Mouse (Mus musculus) forebrain, embryonic 15.5 days (tissue): Measurements from ENCODE around the gene Comtd1. TPM values are rescaled to one million over a fixed set of nuclear protein-coding genes. Genes with fewer than 3 reads are reported as not detected.
A peak's percentile ranks its signal among the peaks of the same experiment; 100 is the strongest.

ENCODE experiments used
- ATAC-seq: fragments of 200-750 bp; cut with Nextera tagmentation; replicated peaks from 2 replicates; pipeline ENCODE4 v1.8.0; 2017; ENCODE audit warnings: mild to moderate bottlenecking, moderate TSS enrichment, moderate library complexity
- H3K27ac ChIP-seq: fragments of 300-500 bp; sonication (generic); replicated peaks from 2 replicates; pipeline ENCODE4 v1.5.1; 2015; ENCODE audit warnings: mild to moderate bottlenecking, inconsistent platforms
- H3K27me3 ChIP-seq: fragments of 300-500 bp; sonication (generic); 2 replicates; pipeline ENCODE4 v1.6.1; 2015; ENCODE audit warnings: inconsistent platforms
- H3K36me3 ChIP-seq: fragments of 300-500 bp; sonication (generic); 2 replicates; pipeline ENCODE4 v1.6.1; 2015; ENCODE audit warnings: mild to moderate bottlenecking, inconsistent platforms
- H3K4me1 ChIP-seq: fragments of 300-500 bp; sonication (generic); 2 replicates; pipeline ENCODE4 v1.6.1; 2015; ENCODE audit warnings: inconsistent platforms
- H3K4me2 ChIP-seq: fragments of 300-500 bp; sonication (generic); replicated peaks from 2 replicates; pipeline ENCODE4 v1.6.1; 2015; ENCODE audit warnings: mild to moderate bottlenecking, inconsistent platforms
- H3K4me3 ChIP-seq: fragments of 300-500 bp; sonication (generic); 2 replicates; pipeline ENCODE4 v1.5.1; 2015; ENCODE audit warnings: mild to moderate bottlenecking, inconsistent platforms
- H3K9ac ChIP-seq: fragments of 300-500 bp; sonication (generic); replicated peaks from 2 replicates; pipeline ENCODE4 v1.6.1; 2015; ENCODE audit warnings: mild to moderate bottlenecking, inconsistent platforms
- H3K9me3 ChIP-seq: fragments of 300-500 bp; sonication (generic); 2 replicates; pipeline ENCODE4 v1.6.1; 2016; ENCODE audit warnings: inconsistent platforms
- WGBS: fragments of 180-500 bp; shearing (Covaris S2); methylation state at CpG from one replicate; pipeline ENCODE4 v1.1.7; 2015; ENCODE audit warnings: mixed read lengths; 5-methylcytosine and 5-hydroxymethylcytosine counted together
- polyA plus RNA-seq: library from polyadenylated mRNA; unstranded; fragments of >200 nt; fragmentation: Nextera tagmentation; extraction: Ambion mirVana; gene quantifications from 2 replicates; pipeline ENCODE4 v1.2.1, GENCODE M21; 2015

The Comtd1 gene
- 31.7 and 33.0 TPM in 2 replicates for polyA plus RNA-seq

DNA sequence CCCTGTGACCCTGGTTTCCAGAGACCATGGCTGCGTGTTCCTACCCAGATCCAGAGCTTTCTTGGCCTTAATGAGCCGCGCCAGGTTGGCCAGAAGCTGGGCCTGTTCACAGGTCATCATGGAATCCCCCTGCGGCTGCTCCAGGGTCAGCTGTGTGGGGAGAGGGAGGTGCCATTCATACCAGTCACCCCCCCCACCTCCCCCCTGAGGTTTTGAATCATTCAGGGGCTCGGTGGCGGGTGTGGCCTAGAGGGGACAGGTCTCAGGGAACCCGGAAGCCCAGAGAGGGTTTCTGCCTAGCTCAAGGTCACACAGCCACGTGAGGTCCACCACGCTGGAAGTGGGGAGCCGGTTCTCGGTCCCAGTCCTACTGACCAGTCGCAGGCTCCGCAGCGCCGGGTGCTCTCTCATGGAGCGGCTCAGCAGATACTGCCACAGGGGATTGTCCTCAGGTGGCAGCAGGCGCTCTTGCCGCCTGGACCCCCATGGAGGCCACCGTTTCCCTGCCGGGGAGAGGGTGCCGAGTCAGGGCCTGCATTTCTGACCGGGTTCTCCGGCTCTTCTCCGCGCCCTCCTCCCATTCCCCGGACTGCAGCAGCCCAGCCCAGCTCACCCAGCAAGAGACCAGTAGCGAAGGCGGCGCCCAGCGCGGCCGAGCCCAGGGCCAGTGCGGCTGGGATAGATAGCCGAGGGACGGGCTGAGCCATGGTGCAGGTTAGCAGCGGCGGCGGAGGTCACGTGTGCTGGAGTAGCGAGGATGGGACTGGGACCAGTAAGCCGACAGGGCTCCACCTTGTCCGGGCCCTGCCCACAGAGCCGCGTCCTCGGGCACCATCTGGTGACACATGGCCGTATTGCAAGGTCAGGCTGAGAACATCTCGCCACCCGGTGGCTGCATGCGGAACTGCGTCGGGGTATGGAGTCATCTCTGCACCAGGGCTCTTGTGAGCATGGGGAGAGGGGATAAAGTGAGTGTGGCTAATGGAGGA is at the start of gene Comtd1:
Gene Comtd1 (minus strand): TSS at position 812 of the 989 bp plus-strand sequence.
- peaks cover 19% of the 10 kb centered on the region for H3K4me1 ChIP-seq
- H3K9ac ChIP-seq: peak within 1 kb of the TSS; percentile 70
- peak; percentile 85 for ATAC-seq
- no peaks in the 10 kb centered on the region for H3K9me3 ChIP-seq
- WGBS: under 1% methylated on average over 51 of the region's 51 CpGs
- peaks cover 33% of the 10 kb centered on the region for H3K36me3 ChIP-seq
- no peaks in the 10 kb centered on the region for H3K27me3 ChIP-seq
- H3K4me2 ChIP-seq: peak within 1 kb of the TSS; percentile 100
- peak within 1 kb of the TSS; percentile 70 for H3K27ac ChIP-seq
- H3K4me3 ChIP-seq: peak within 1 kb of the TSS; percentile 65

DNA sequence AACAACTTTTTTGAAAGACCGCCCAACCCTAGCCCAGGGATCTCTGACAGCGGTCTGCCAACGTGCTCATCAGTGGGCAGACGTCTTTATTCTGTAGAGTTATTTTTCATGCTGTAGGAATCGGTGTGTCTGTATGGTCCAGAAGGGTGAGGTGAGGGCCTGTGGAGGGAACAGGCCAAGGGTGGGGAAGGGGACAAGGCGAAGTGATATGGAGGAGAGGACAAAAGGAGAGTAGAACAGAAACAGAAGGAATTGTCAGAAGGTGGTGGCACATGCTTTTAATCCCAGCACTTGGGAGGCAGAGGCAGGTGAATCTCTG is 43.5 kb upstream of the Comtd1 start:
- Histone ChIP-seq H3K4me3 (no peak overlapping the region), H3K4me1 (no peaks in the 10 kb centered on the region), H3K9me3 (no peaks in the 10 kb centered on the region), H3K27ac (no peak overlapping the region), H3K4me2 (no peak overlapping the region), H3K9ac (no peak overlapping the region), H3K36me3 (no peaks in the 10 kb centered on the region), H3K27me3 (no peaks in the 10 kb centered on the region)
- WGBS: 88% methylated on average over 6 of the region's 6 CpGs
- no peak for ATAC-seq

DNA sequence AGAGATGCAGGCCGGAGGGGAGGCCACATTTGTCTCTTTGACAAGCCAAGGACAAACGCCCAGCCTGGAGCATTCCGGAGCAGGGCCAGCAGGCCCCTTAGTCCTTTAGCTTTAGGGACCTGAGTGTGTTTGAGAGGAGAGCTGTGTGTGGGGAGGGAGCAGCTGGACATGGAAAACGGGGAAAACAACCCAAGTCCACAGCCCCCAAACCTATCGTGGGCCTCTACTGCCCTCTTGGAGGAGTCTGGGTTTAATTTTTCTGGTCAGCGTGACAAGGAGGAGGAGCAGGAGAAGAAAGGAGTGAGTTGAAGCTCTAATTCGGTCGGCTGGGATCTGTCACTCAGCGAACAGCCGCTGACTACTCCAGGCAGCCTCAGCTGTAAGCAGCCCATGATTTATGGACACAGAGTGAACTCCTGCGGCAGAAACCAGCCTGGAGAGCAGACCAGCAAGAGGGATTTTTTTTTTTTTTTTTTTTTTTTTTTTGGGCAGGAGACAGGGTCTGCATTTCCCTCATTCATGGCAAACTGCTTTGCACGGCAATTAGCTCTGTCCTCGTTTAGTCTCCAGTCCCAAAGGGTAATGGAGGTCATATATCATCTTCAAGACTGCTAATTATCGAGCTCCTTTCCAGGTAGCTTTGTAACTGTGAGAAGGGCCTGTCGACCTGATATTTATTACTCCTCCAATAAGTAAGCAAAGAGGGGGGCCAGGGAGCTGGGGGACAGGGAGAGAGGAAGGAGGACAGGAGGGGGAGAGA is 43.0 kb upstream of the Comtd1 start:
- Histone ChIP-seq H3K4me3 (no peak overlapping the region), H3K9me3 (no peaks in the 10 kb centered on the region), H3K4me1 (no peaks in the 10 kb centered on the region), H3K9ac (no peak overlapping the region), H3K27me3 (no peaks in the 10 kb centered on the region), H3K27ac (no peak overlapping the region), H3K4me2 (no peak overlapping the region), H3K36me3 (no peaks in the 10 kb centered on the region)
- 41% methylated on average over 15 of the region's 15 CpGs for WGBS
- no peak for ATAC-seq

DNA sequence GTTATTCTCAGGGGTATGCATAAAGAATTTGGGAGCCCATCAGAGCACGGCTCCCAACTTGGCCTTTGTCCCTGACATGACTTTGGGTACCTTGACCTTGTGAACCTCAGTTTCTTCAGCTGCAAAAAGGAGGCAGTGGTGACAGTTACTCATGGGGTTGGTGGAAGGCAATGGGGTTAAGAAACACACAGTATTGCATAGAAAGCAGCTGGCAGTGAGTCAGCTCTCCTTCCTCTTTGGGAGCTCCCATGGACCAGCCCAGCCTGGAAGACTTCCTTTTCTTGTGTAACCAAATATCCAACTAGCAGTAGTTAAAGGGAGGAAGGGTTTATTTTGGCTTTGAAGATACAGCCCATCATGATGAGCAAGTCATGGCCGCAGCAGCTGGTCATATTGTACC is 41.7 kb upstream of the Comtd1 start:
- H3K27ac ChIP-seq: no peak overlapping the region
- H3K9me3 ChIP-seq: no peaks in the 10 kb centered on the region
- no peak overlapping the region for H3K4me2 ChIP-seq
- H3K4me3 ChIP-seq: no peak overlapping the region
- H3K9ac ChIP-seq: no peak overlapping the region
- H3K36me3 ChIP-seq: no peaks in the 10 kb centered on the region
- WGBS: 92% methylated on average over 2 of the region's 2 CpGs
- H3K27me3 ChIP-seq: no peaks in the 10 kb centered on the region
- H3K4me1 ChIP-seq: no peaks in the 10 kb centered on the region
- ATAC-seq: no peak

DNA sequence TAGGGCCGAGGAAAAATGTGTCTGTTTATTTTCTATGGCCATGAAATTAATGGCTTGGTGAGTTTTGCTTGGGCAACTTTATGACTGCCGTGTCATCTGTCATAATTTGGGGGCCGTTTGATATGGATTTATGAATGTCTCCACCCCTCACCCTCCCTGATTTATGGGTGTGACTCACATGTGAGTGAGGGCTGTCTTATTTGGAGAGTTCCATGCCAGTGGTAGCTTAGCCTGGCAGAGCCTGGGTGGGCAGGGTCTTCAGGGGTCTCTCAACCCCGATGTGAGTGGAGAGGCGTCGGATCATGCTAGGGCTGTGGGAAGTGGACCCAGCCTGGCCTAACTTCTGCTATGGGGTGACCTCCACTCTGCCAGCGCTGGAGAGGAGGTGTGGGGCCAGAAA is 18.0 kb upstream of the Comtd1 start:
- H3K9ac ChIP-seq: no peak overlapping the region
- no peaks in the 10 kb centered on the region for H3K36me3 ChIP-seq
- no peak for ATAC-seq
- 89% methylated on average over 7 of the region's 7 CpGs for WGBS
- H3K9me3 ChIP-seq: no peaks in the 10 kb centered on the region
- H3K27ac ChIP-seq: no peak overlapping the region
- no peaks in the 10 kb centered on the region for H3K27me3 ChIP-seq
- H3K4me2 ChIP-seq: no peak overlapping the region
- no peaks in the 10 kb centered on the region for H3K4me1 ChIP-seq
- H3K4me3 ChIP-seq: no peak overlapping the region

DNA sequence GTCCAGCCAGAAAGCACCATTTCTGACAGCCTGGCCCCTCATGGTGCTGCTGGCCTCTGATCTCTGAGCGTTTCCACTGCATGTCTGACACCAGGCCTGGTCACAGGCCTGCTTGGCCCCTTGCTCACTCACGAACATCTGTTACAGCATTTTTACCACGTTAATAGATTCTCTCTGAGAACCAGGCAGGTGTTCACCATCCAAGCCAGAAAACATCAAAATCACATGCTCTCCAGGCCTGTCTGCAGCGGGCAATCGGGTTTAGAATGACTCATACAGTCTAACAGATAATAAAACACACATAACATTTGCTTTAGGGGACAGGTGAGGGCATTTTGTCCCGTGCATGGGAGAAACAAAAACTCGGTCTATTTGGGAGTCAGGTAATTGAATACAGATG is 17.5 kb upstream of the Comtd1 start:
- Histone ChIP-seq H3K4me2 (no peak overlapping the region), H3K4me1 (no peaks in the 10 kb centered on the region), H3K27me3 (no peaks in the 10 kb centered on the region), H3K4me3 (no peak overlapping the region), H3K36me3 (no peaks in the 10 kb centered on the region), H3K9ac (no peak overlapping the region), H3K9me3 (no peaks in the 10 kb centered on the region), H3K27ac (no peak overlapping the region)
- WGBS: 59% methylated on average over 7 of the region's 7 CpGs
- no peak for ATAC-seq

DNA sequence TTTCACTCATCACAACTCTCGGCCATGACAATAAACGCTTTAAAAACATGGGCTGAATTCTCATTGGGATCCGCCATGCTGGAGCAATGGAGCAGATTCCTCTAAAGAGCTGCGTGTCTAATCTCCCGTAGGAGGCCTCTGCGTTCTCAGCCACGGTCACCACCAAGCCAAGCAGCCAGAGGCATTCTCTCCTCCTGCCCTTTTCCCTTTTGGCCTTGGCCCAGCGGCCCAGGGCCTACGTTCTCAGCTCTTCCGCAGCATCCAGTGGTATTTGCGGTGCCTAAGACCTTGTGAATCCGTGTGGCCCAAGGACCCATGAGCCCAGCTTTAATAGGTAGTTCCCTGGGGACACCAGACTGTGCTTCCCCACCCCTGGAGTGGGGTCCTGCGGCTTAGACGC is 8.1 kb upstream of the Comtd1 start:
- ATAC-seq: no peak
- WGBS: 85% methylated on average over 14 of the region's 14 CpGs
- Histone ChIP-seq H3K27ac (no peak overlapping the region), H3K27me3 (no peaks in the 10 kb centered on the region), H3K4me1 (peaks cover 10% of the 10 kb centered on the region), H3K4me3 (no peak overlapping the region), H3K4me2 (no peak overlapping the region), H3K9me3 (no peaks in the 10 kb centered on the region), H3K9ac (no peak overlapping the region), H3K36me3 (no peaks in the 10 kb centered on the region)

DNA sequence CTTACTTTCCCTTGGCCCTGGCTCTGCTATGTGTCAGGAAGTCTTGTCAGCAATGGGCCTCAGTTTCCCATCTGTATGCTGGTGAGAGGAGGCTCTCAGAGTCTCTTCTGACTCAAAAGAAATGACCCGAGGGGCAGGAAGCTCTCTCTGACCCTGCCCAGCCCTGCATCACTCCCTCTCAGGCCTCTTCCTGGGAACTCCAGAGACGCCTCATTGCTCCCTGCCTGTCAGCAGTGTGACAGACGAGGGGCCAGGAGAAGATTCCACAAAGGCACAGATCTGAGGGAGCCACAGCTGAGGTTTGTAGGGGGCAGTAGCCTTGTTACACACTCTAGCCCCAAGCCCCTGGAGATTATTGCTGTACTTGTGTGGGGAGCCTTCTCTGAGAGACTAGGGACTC is 7.2 kb upstream of the Comtd1 start:
- Histone ChIP-seq H3K9ac (no peak overlapping the region), H3K4me1 (peaks cover 10% of the 10 kb centered on the region), H3K27me3 (no peaks in the 10 kb centered on the region), H3K4me2 (no peak overlapping the region), H3K27ac (no peak overlapping the region), H3K9me3 (no peaks in the 10 kb centered on the region), H3K36me3 (no peaks in the 10 kb centered on the region), H3K4me3 (no peak overlapping the region)
- ATAC-seq: no peak
- 55% methylated on average over 3 of the region's 3 CpGs for WGBS

DNA sequence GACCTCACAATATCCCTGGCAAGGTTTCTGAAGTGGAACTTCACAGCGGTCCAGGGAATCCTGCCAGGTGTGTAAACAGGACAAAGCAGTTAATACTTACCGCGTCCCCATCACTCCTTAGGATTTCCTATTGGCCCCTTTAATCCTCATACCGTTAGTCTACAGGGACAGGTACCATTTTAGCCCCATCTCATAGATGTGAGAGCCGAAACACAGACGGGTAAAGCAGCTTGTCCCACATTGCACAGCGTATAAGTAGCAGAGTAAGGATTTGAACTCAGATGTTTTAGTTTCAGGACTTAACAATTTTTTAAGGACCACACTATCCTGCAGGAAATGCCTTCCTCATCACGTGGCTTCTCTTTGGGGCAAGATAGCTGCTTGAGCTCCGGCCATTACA is 5.5 kb upstream of the Comtd1 start:
- ATAC-seq: no peak
- H3K4me1 ChIP-seq: peaks cover 10% of the 10 kb centered on the region
- H3K4me2 ChIP-seq: peak overlapping the region; percentile 42; the same call in 1 of the 2 replicates
- H3K9me3 ChIP-seq: no peaks in the 10 kb centered on the region
- H3K9ac ChIP-seq: no peak overlapping the region
- no peak overlapping the region for H3K4me3 ChIP-seq
- no peaks in the 10 kb centered on the region for H3K27me3 ChIP-seq
- WGBS: 73% methylated on average over 9 of the region's 9 CpGs
- H3K27ac ChIP-seq: no peak overlapping the region
- H3K36me3 ChIP-seq: no peaks in the 10 kb centered on the region

DNA sequence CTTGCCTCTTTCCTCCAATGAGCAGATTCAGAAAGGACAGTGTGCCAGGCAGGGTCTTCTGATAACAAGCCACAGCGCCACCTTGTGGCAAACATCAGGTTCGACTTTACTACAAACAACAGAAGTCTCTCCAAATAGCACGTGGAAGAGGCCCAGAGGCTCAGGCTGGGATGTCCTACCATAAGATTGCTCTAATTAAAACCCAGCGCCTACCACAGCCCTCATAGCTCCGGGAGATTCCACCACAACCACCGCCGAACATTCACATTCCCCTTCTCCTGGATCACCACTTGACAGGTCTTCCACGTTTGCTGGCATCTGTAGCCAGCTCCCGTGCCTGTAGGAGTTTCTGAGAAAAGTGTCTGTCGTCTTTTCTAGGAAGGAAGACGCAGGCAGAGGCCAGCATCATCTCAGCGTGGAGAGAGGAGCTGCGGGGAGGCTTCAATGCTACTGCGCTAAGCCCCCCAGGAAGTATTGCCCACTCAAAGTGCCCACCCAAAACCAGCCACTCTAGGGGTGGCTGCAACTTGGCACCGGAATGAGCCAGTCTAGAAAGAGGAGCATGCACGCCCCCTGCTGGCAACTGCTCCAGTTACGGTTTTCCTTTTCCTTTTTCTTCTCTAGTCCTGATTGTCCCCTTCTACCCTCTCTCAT is 4.8 kb upstream of the Comtd1 start:
- peak; percentile 36 for ATAC-seq
- no peaks in the 10 kb centered on the region for H3K36me3 ChIP-seq
- no peak overlapping the region for H3K9ac ChIP-seq
- no peaks in the 10 kb centered on the region for H3K27me3 ChIP-seq
- peaks cover 10% of the 10 kb centered on the region for H3K4me1 ChIP-seq
- WGBS: 5% methylated on average over 16 of the region's 17 CpGs
- peak overlapping the region; percentile 42 for H3K4me2 ChIP-seq
- H3K4me3 ChIP-seq: peak overlapping the region; percentile 21
- H3K27ac ChIP-seq: peak overlapping the region; percentile 49
- H3K9me3 ChIP-seq: no peaks in the 10 kb centered on the region

DNA sequence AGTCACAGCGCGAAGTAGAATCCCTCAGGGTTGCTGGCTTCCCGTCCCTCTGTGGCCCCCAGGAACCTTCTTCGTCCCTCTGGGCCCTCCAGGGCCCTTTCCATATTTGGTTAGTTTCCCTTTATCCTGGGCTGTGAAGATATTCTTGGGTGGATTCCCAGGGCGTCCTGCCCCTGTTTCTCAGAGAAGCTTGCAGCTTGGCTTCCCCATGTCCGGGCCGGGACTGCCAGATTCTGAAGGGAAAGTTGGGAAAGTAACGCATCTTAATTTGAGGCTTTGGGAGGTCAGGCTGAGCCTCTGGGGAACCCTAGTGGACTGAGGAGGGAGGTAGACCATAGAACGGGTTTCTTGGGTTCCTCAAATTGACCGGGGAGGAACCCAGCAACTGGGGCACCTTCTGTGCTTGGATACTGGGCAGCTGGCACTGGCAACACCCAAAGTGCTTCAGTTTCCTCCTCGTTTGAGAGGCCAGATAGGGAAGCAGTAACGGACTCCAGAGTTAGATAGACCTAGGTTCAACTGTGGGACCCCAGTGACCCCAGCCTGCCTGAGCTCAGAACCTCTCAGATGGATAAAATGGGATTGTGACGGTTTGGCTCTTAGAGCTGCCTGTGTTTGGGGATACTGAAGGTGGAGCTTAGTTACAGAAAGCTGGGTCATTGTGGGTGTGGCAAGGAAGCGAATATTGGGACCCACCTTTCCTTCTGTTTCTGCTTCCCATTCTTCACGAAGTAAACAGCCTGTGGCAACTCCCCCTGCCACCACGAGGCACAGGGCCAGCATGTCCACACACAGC is 3.4 kb upstream of the Comtd1 start:
- no peaks in the 10 kb centered on the region for H3K9me3 ChIP-seq
- H3K27me3 ChIP-seq: no peaks in the 10 kb centered on the region
- no peak overlapping the region for H3K9ac ChIP-seq
- no peaks in the 10 kb centered on the region for H3K36me3 ChIP-seq
- no peak overlapping the region for H3K4me2 ChIP-seq
- peaks cover 22% of the 10 kb centered on the region for H3K4me1 ChIP-seq
- no peak overlapping the region for H3K27ac ChIP-seq
- no peak for ATAC-seq
- H3K4me3 ChIP-seq: no peak overlapping the region
- 87% methylated on average over 16 of the region's 16 CpGs for WGBS
